Mouse (Mus musculus) hindbrain, embryonic 14.5 days (tissue): ENCODE measurements around the gene Ankrd65. TPM values are rescaled to one million over a fixed set of nuclear protein-coding genes. Genes with fewer than 3 reads are reported as not detected.

ENCODE experiments used
- ATAC-seq: fragments of 200-750 bp; cut with Nextera tagmentation; 2 replicates; pipeline ENCODE4 v1.8.0; 2017; ENCODE audit warnings: moderate number of reproducible peaks, mild to moderate bottlenecking, moderate TSS enrichment, moderate library complexity; ENCODE audit not compliant: low FRiP score
- DNase-seq: peaks from one replicate; pipeline ENCODE4 v3.0.0-alpha.2; 2015; ENCODE audit warnings: low spot score
- H3K27ac ChIP-seq: fragments of 300-500 bp; sonication (generic); 2 replicates; pipeline ENCODE4 v1.5.1; 2014; ENCODE audit warnings: mild to moderate bottlenecking, moderate library complexity
- H3K27me3 ChIP-seq: fragments of 300-500 bp; sonication (generic); 2 replicates; pipeline ENCODE4 v1.6.1; 2014; ENCODE audit warnings: mild to moderate bottlenecking, low read length, mixed read lengths; ENCODE audit not compliant: control insufficient read depth, insufficient read depth
- H3K36me3 ChIP-seq: fragments of 300-500 bp; sonication (generic); replicated peaks from 2 replicates; pipeline ENCODE4 v1.6.1; 2014; ENCODE audit not compliant: control insufficient read depth, insufficient read depth
- H3K4me1 ChIP-seq: fragments of 300-500 bp; sonication (generic); replicated peaks from 2 replicates; pipeline ENCODE4 v1.6.1; 2014; ENCODE audit warnings: antibody characterized with exemption, low read length, mixed read lengths; ENCODE audit not compliant: control insufficient read depth, insufficient read depth
- H3K4me2 ChIP-seq: fragments of 300-500 bp; sonication (generic); replicated peaks from 2 replicates; pipeline ENCODE4 v1.6.1; 2014; ENCODE audit warnings: mild to moderate bottlenecking, moderate library complexity
- H3K4me3 ChIP-seq: fragments of 300-500 bp; sonication (generic); replicated peaks from 2 replicates; pipeline ENCODE4 v1.5.1; 2014; ENCODE audit warnings: mild to moderate bottlenecking, low read length
- H3K9ac ChIP-seq: fragments of 300-500 bp; sonication (generic); 2 replicates; pipeline ENCODE4 v1.6.1; 2014
- H3K9me3 ChIP-seq: fragments of 300-500 bp; sonication (generic); 2 replicates; pipeline ENCODE4 v1.6.1; 2016; ENCODE audit warnings: low read length; ENCODE audit not compliant: control insufficient read depth
- WGBS: fragments of 180-500 bp; shearing (Covaris S2); extraction: QIAGEN DNeasy Blood & Tissue Kit; methylation state at CpG from one replicate; pipeline ENCODE4 v1.1.7; 2014; 5-methylcytosine and 5-hydroxymethylcytosine counted together
- polyA plus RNA-seq: library from polyadenylated mRNA; unstranded; fragments of >200 nt; fragmentation: Nextera tagmentation; extraction: Ambion mirVana; gene quantifications from 2 replicates; pipeline ENCODE4 v1.2.1, GENCODE M21; 2014

The Ankrd65 gene
- polyA plus RNA-seq, 1 experiment from 2014 or later: not detected

GRCm38 (mm10) chr4:155773335-155774078 lies 16.7 kb upstream of the Ankrd65 start:
- DNase-seq (no peak), ATAC-seq (no peak)
- H3K27ac ChIP-seq: no peak overlapping the region
- H3K4me2 ChIP-seq: peak overlapping the region; percentile 77
- peaks cover 26% of the 10 kb centered on the region for H3K4me1 ChIP-seq
- peaks cover 5% of the 10 kb centered on the region for H3K27me3 ChIP-seq
- H3K9ac ChIP-seq: peak overlapping the region; percentile 53; the same call in 1 of the 2 replicates
- 41% methylated on average over 5 of the region's 5 CpGs for WGBS
- H3K4me3 ChIP-seq: peak overlapping the region; percentile 40
- H3K9me3 ChIP-seq: no peaks in the 10 kb centered on the region
- no peaks in the 10 kb centered on the region for H3K36me3 ChIP-seq

- H3K4me3 ChIP-seq: peak within 1 kb of the TSS; percentile 40
- H3K36me3 ChIP-seq: no peaks in the 10 kb centered on the region
- no peaks in the 10 kb centered on the region for H3K9me3 ChIP-seq
- H3K27me3 ChIP-seq: peaks cover 5% of the 10 kb centered on the region
- peak; percentile 83 for ATAC-seq
- peak; percentile 81 for DNase-seq
- H3K4me2 ChIP-seq: peak within 1 kb of the TSS; percentile 77
- peaks cover 26% of the 10 kb centered on the region for H3K4me1 ChIP-seq
- peak within 1 kb of the TSS; percentile 53 for H3K9ac ChIP-seq
- peak within 1 kb of the TSS; percentile 56 for H3K27ac ChIP-seq
- 1% methylated on average over 35 of the region's 35 CpGs for WGBS
These were observed 15.9 kb upstream of the Ankrd65 start, which contains the start of gene Vwa1 for GRCm38 (mm10) chr4:155774280-155774754. Gene Vwa1, minus strand, starts transcription at chr4:155774698.

- Histone ChIP-seq H3K4me1 (peaks cover 20% of the 10 kb centered on the region), H3K4me2 (peak overlapping the region; percentile 77), H3K9ac (peak overlapping the region; percentile 53), H3K4me3 (peak overlapping the region; percentile 40), H3K9me3 (no peaks in the 10 kb centered on the region), H3K36me3 (no peaks in the 10 kb centered on the region), H3K27me3 (peaks cover 5% of the 10 kb centered on the region), H3K27ac (peak overlapping the region; percentile 56)
- 63% methylated on average over 9 of the region's 9 CpGs for WGBS
- ATAC-seq: no peak
- no peak for DNase-seq
These were observed 15.1 kb upstream of the Ankrd65 start for GRCm38 (mm10) chr4:155774971-155775740.

- no peak for DNase-seq
- Histone ChIP-seq H3K4me3 (no peak overlapping the region), H3K9me3 (no peaks in the 10 kb centered on the region), H3K4me1 (peaks cover 15% of the 10 kb centered on the region), H3K36me3 (no peaks in the 10 kb centered on the region), H3K27ac (no peak overlapping the region), H3K9ac (no peak overlapping the region), H3K27me3 (peaks cover 5% of the 10 kb centered on the region), H3K4me2 (no peak overlapping the region)
- no peak for ATAC-seq
- WGBS: 86% methylated on average over 3 of the region's 3 CpGs
These were observed 14.4 kb upstream of the Ankrd65 start for GRCm38 (mm10) chr4:155775855-155776254.

- H3K36me3 ChIP-seq: no peaks in the 10 kb centered on the region
- H3K27ac ChIP-seq: peak overlapping the region; percentile 7; the same call in 1 of the 2 replicates
- no peak overlapping the region for H3K4me3 ChIP-seq
- peaks cover 15% of the 10 kb centered on the region for H3K4me1 ChIP-seq
- 32% methylated on average over 2 of the region's 2 CpGs for WGBS
- ATAC-seq (no peak), DNase-seq (no peak)
- H3K4me2 ChIP-seq: no peak overlapping the region
- no peak overlapping the region for H3K9ac ChIP-seq
- H3K27me3 ChIP-seq: peaks cover 5% of the 10 kb centered on the region
- H3K9me3 ChIP-seq: no peaks in the 10 kb centered on the region
These were observed 13.4 kb upstream of the Ankrd65 start for GRCm38 (mm10) chr4:155776704-155777335.

- no peak overlapping the region for H3K9ac ChIP-seq
These were observed 12.4 kb upstream of the Ankrd65 start for GRCm38 (mm10) chr4:155777816-155778215.

GRCm38 (mm10) chr4:155779498-155779897 lies 10.7 kb upstream of the Ankrd65 start:
- peaks cover 18% of the 10 kb centered on the region for H3K4me1 ChIP-seq
- DNase-seq (no peak), ATAC-seq (no peak)
- no peak overlapping the region for H3K4me3 ChIP-seq
- no peaks in the 10 kb centered on the region for H3K36me3 ChIP-seq
- no peak overlapping the region for H3K9ac ChIP-seq
- H3K9me3 ChIP-seq: no peaks in the 10 kb centered on the region
- H3K4me2 ChIP-seq: no peak overlapping the region
- 83% methylated on average over 4 of the region's 4 CpGs for WGBS
- H3K27me3 ChIP-seq: no peaks in the 10 kb centered on the region
- H3K27ac ChIP-seq: no peak overlapping the region

More at GRCm38 (mm10) chr4:155777816-155778215, 12.4 kb upstream of the Ankrd65 start:
- Histone ChIP-seq H3K4me1 (peaks cover 15% of the 10 kb centered on the region), H3K4me2 (no peak overlapping the region), H3K27me3 (peaks cover 5% of the 10 kb centered on the region), H3K27ac (no peak overlapping the region), H3K4me3 (no peak overlapping the region), H3K9me3 (no peaks in the 10 kb centered on the region), H3K36me3 (no peaks in the 10 kb centered on the region)
- no peak for DNase-seq
- WGBS: 87% methylated on average over 2 of the region's 2 CpGs
- ATAC-seq: no peak

GRCm38 (mm10) chr4:155780895-155781294 lies 9.3 kb upstream of the Ankrd65 start:
- Histone ChIP-seq H3K27ac (0 out of 2 replicates have a peak overlapping the region, but pooled peaks have one; percentile 12), H3K27me3 (no peaks in the 10 kb centered on the region), H3K4me1 (peaks cover 11% of the 10 kb centered on the region), H3K4me3 (no peak overlapping the region), H3K9ac (no peak overlapping the region), H3K9me3 (no peaks in the 10 kb centered on the region), H3K36me3 (no peaks in the 10 kb centered on the region), H3K4me2 (peak overlapping the region; percentile 7; the same call in 1 of the 2 replicates)
- WGBS: 23% methylated on average over 6 of the region's 6 CpGs
- DNase-seq (no peak), ATAC-seq (no peak)
